Mouse (Mus musculus) hindbrain, embryonic 12.5 days (tissue): ENCODE measurements around the gene Ebpl. TPM values are rescaled to one million over a fixed set of nuclear protein-coding genes. Genes with fewer than 3 reads are reported as not detected.

Source experiments
- ATAC-seq: fragments of 200-750 bp; cut with Nextera tagmentation; 2 replicates; pipeline ENCODE4 v1.8.0; 2017; ENCODE audit warnings: moderate TSS enrichment; ENCODE audit not compliant: low FRiP score
- H3K27ac ChIP-seq: fragments of 300-500 bp; sonication (generic); 2 replicates; pipeline ENCODE4 v1.5.1; 2016; ENCODE audit warnings: mild to moderate bottlenecking
- H3K27me3 ChIP-seq: fragments of 300-500 bp; sonication (generic); 2 replicates; pipeline ENCODE4 v1.6.1; 2016; ENCODE audit warnings: mild to moderate bottlenecking
- H3K36me3 ChIP-seq: fragments of 300-500 bp; sonication (generic); 2 replicates; pipeline ENCODE4 v1.6.1; 2016; ENCODE audit warnings: mild to moderate bottlenecking
- H3K4me1 ChIP-seq: fragments of 300-500 bp; sonication (generic); 2 replicates; pipeline ENCODE4 v1.6.1; 2016
- H3K4me2 ChIP-seq: fragments of 300-500 bp; sonication (generic); replicated peaks from 2 replicates; pipeline ENCODE4 v1.6.1; 2016; ENCODE audit warnings: mild to moderate bottlenecking
- H3K4me3 ChIP-seq: fragments of 300-500 bp; sonication (generic); 2 replicates; pipeline ENCODE4 v1.5.1; 2016; ENCODE audit warnings: mild to moderate bottlenecking
- H3K9ac ChIP-seq: fragments of 300-500 bp; sonication (generic); 2 replicates; pipeline ENCODE4 v1.6.1; 2016; ENCODE audit warnings: mild to moderate bottlenecking, moderate library complexity
- H3K9me3 ChIP-seq: fragments of 300-500 bp; sonication (generic); replicated peaks from 2 replicates; pipeline ENCODE4 v1.6.1; 2016; ENCODE audit warnings: mild to moderate bottlenecking
- WGBS: fragments of 180-500 bp; shearing (Covaris S2); methylation state at CpG from one replicate; pipeline ENCODE4 v1.1.7; 2016; 5-methylcytosine and 5-hydroxymethylcytosine counted together
- polyA plus RNA-seq: library from polyadenylated mRNA; unstranded; fragments of >200 nt; fragmentation: Nextera tagmentation; extraction: Ambion mirVana; gene quantifications from 2 replicates; pipeline ENCODE4 v1.2.1, GENCODE M21; 2016

Gene Ebpl
- 10.8 and 11.5 TPM in 2 replicates for polyA plus RNA-seq

GRCm38 (mm10) chr14:61360131-61360980 is at the start of gene Ebpl:
Gene Ebpl, minus strand, starts transcription at chr14:61360439.
- Histone ChIP-seq H3K4me2 (peak within 1 kb of the TSS; percentile 57), H3K9me3 (no peaks in the 10 kb centered on the region), H3K4me1 (peaks cover 5% of the 10 kb centered on the region; the same call in 1 of the 2 replicates), H3K36me3 (peaks cover 7% of the 10 kb centered on the region; the same call in 1 of the 2 replicates), H3K27ac (peak within 1 kb of the TSS; percentile 87), H3K27me3 (no peaks in the 10 kb centered on the region), H3K9ac (peak within 1 kb of the TSS; percentile 78), H3K4me3 (peak within 1 kb of the TSS; percentile 63)
- under 1% methylated on average over 40 of the region's 40 CpGs for WGBS
- ATAC-seq, result peak; percentile 95

GRCm38 (mm10) chr14:61410020-61410419 is 49.8 kb upstream of the Ebpl start:
- ATAC-seq, result no peak
- 80% methylated on average over 2 of the region's 2 CpGs for WGBS
- Histone ChIP-seq H3K4me3 (no peak overlapping the region), H3K4me2 (no peak overlapping the region), H3K36me3 (no peaks in the 10 kb centered on the region), H3K27me3 (no peaks in the 10 kb centered on the region), H3K9ac (no peak overlapping the region), H3K4me1 (peaks cover 9% of the 10 kb centered on the region), H3K27ac (no peak overlapping the region), H3K9me3 (no peaks in the 10 kb centered on the region)

GRCm38 (mm10) chr14:61407055-61407454 is 46.8 kb upstream of the Ebpl start:
- Histone ChIP-seq H3K36me3 (peaks cover 1% of the 10 kb centered on the region; the same call in 1 of the 2 replicates), H3K27me3 (no peaks in the 10 kb centered on the region), H3K9ac (no peak overlapping the region), H3K4me3 (no peak overlapping the region), H3K9me3 (no peaks in the 10 kb centered on the region), H3K27ac (no peak overlapping the region), H3K4me1 (no peaks in the 10 kb centered on the region), H3K4me2 (no peak overlapping the region)
- WGBS, result 93% methylated on average over 3 of the region's 3 CpGs
- no peak for ATAC-seq

GRCm38 (mm10) chr14:61405761-61406160 is 45.5 kb upstream of the Ebpl start:
- H3K9ac ChIP-seq, result no peak overlapping the region
- no peak overlapping the region for H3K4me3 ChIP-seq
- no peaks in the 10 kb centered on the region for H3K27me3 ChIP-seq
- no peak overlapping the region for H3K4me2 ChIP-seq
- H3K4me1 ChIP-seq, result no peaks in the 10 kb centered on the region
- H3K36me3 ChIP-seq, result peaks cover 5% of the 10 kb centered on the region; the same call in 1 of the 2 replicates
- no peak overlapping the region for H3K27ac ChIP-seq
- no peaks in the 10 kb centered on the region for H3K9me3 ChIP-seq
- ATAC-seq, result no peak

- WGBS, result 73% methylated on average over 3 of the region's 3 CpGs
- H3K36me3 ChIP-seq, result peaks cover 9% of the 10 kb centered on the region
- no peak overlapping the region for H3K9ac ChIP-seq
- no peaks in the 10 kb centered on the region for H3K4me1 ChIP-seq
- no peaks in the 10 kb centered on the region for H3K9me3 ChIP-seq
- H3K27ac ChIP-seq, result no peak overlapping the region
- H3K27me3 ChIP-seq, result no peaks in the 10 kb centered on the region
- H3K4me3 ChIP-seq, result no peak overlapping the region
- H3K4me2 ChIP-seq, result no peak overlapping the region
- ATAC-seq, result no peak
Measured at GRCm38 (mm10) chr14:61404941-61405340, 44.7 kb upstream of the Ebpl start.

- H3K27me3 ChIP-seq, result no peaks in the 10 kb centered on the region
- no peak overlapping the region for H3K27ac ChIP-seq
- H3K9me3 ChIP-seq, result no peaks in the 10 kb centered on the region
- no peak overlapping the region for H3K4me2 ChIP-seq
- H3K36me3 ChIP-seq, result peaks cover 24% of the 10 kb centered on the region
- 91% methylated on average over 6 of the region's 6 CpGs for WGBS
- no peak for ATAC-seq
- no peaks in the 10 kb centered on the region for H3K4me1 ChIP-seq
- H3K9ac ChIP-seq, result no peak overlapping the region
- H3K4me3 ChIP-seq, result no peak overlapping the region
Measured at GRCm38 (mm10) chr14:61394745-61395144, 34.5 kb upstream of the Ebpl start.

- WGBS, result 82% methylated on average over 3 of the region's 3 CpGs
- no peak for ATAC-seq
- Histone ChIP-seq H3K36me3 (peaks cover 25% of the 10 kb centered on the region), H3K4me3 (no peak overlapping the region), H3K4me2 (no peak overlapping the region), H3K27me3 (no peaks in the 10 kb centered on the region), H3K9ac (no peak overlapping the region), H3K4me1 (no peaks in the 10 kb centered on the region), H3K27ac (no peak overlapping the region), H3K9me3 (no peaks in the 10 kb centered on the region)
Measured at GRCm38 (mm10) chr14:61390586-61390985, 30.3 kb upstream of the Ebpl start.

- H3K36me3 ChIP-seq, result peaks cover 33% of the 10 kb centered on the region
- H3K4me3 ChIP-seq, result no peak overlapping the region
- no peak overlapping the region for H3K4me2 ChIP-seq
- H3K9me3 ChIP-seq, result no peaks in the 10 kb centered on the region
- no peaks in the 10 kb centered on the region for H3K27me3 ChIP-seq
- H3K9ac ChIP-seq, result no peak overlapping the region
- no peak overlapping the region for H3K27ac ChIP-seq
- WGBS, result 84% methylated on average over 2 of the region's 2 CpGs
- ATAC-seq, result no peak
- no peaks in the 10 kb centered on the region for H3K4me1 ChIP-seq
Measured at GRCm38 (mm10) chr14:61367290-61367689, 7.1 kb upstream of the Ebpl start.

- Histone ChIP-seq H3K9ac (no peak overlapping the region), H3K27ac (no peak overlapping the region), H3K9me3 (no peaks in the 10 kb centered on the region), H3K4me1 (peaks cover 5% of the 10 kb centered on the region; the same call in 1 of the 2 replicates), H3K36me3 (peaks cover 18% of the 10 kb centered on the region), H3K4me3 (no peak overlapping the region), H3K27me3 (no peaks in the 10 kb centered on the region), H3K4me2 (no peak overlapping the region)
- WGBS, result 86% methylated on average over 3 of the region's 3 CpGs
- no peak for ATAC-seq
Measured at GRCm38 (mm10) chr14:61364656-61365055, 4.4 kb upstream of the Ebpl start.

- ATAC-seq, result no peak
- 95% methylated on average over 2 of the region's 2 CpGs for WGBS
Measured at GRCm38 (mm10) chr14:61363734-61364133, 3.5 kb upstream of the Ebpl start.

GRCm38 (mm10) chr14:61362268-61362667 is 2.0 kb upstream of the Ebpl start:
- H3K27me3 ChIP-seq, result no peaks in the 10 kb centered on the region
- no peak for ATAC-seq
- H3K9me3 ChIP-seq, result no peaks in the 10 kb centered on the region
- H3K27ac ChIP-seq, result no peak overlapping the region
- peaks cover 13% of the 10 kb centered on the region for H3K36me3 ChIP-seq
- H3K4me3 ChIP-seq, result no peak overlapping the region
- peaks cover 5% of the 10 kb centered on the region; the same call in 1 of the 2 replicates for H3K4me1 ChIP-seq
- no peak overlapping the region for H3K9ac ChIP-seq
- WGBS, result 100% methylated on average over 2 of the region's 2 CpGs
- H3K4me2 ChIP-seq, result no peak overlapping the region

More at GRCm38 (mm10) chr14:61363734-61364133, 3.5 kb upstream of the Ebpl start:
- Histone ChIP-seq H3K9me3 (no peaks in the 10 kb centered on the region), H3K27me3 (no peaks in the 10 kb centered on the region), H3K4me1 (peaks cover 5% of the 10 kb centered on the region; the same call in 1 of the 2 replicates), H3K36me3 (peaks cover 15% of the 10 kb centered on the region), H3K27ac (no peak overlapping the region), H3K9ac (no peak overlapping the region), H3K4me3 (no peak overlapping the region), H3K4me2 (no peak overlapping the region)

- H3K9me3 ChIP-seq, result no peaks in the 10 kb centered on the region
- H3K36me3 ChIP-seq, result peaks cover 7% of the 10 kb centered on the region; the same call in 1 of the 2 replicates
- peak; percentile 26; the same call in 1 of the 2 replicates for ATAC-seq
- H3K4me1 ChIP-seq, result peaks cover 5% of the 10 kb centered on the region; the same call in 1 of the 2 replicates
- 64% methylated on average over 3 of the region's 3 CpGs for WGBS
- H3K4me3 ChIP-seq, result peak overlapping the region; percentile 63
- H3K27ac ChIP-seq, result peak overlapping the region; percentile 87
- H3K4me2 ChIP-seq, result peak overlapping the region; percentile 57
- H3K27me3 ChIP-seq, result no peaks in the 10 kb centered on the region
- no peak overlapping the region; the same call in 1 of the 2 replicates for H3K9ac ChIP-seq
Measured at GRCm38 (mm10) chr14:61360981-61361511, 807 bp upstream of the Ebpl start.
